Mouse (Mus musculus) neural tube, embryonic 14.5 days (tissue): Measurements from ENCODE around the gene Zdhhc13. TPM values are rescaled to one million over a fixed set of nuclear protein-coding genes. Genes with fewer than 3 reads are reported as not detected.

ENCODE experiments used
- ATAC-seq: fragments of 200-750 bp; cut with Nextera tagmentation; 2 replicates; pipeline ENCODE4 v1.8.0; 2017; ENCODE audit warnings: low read depth, mild to moderate bottlenecking, moderate TSS enrichment, moderate library complexity
- H3K27ac ChIP-seq: fragments of 300-500 bp; sonication (generic); 2 replicates; pipeline ENCODE4 v1.5.1; 2014; ENCODE audit warnings: low read depth, mild to moderate bottlenecking, control low read depth, low read length, moderate library complexity, mixed read lengths
- H3K27me3 ChIP-seq: fragments of 300-500 bp; sonication (generic); 2 replicates; pipeline ENCODE4 v1.6.1; 2014; ENCODE audit warnings: low read length; ENCODE audit not compliant: control insufficient read depth, insufficient read depth
- H3K36me3 ChIP-seq: fragments of 300-500 bp; sonication (generic); 2 replicates; pipeline ENCODE4 v1.6.1; 2014; ENCODE audit warnings: low read length, mixed read lengths; ENCODE audit not compliant: control insufficient read depth, insufficient read depth
- H3K4me1 ChIP-seq: fragments of 300-500 bp; sonication (generic); 2 replicates; pipeline ENCODE4 v1.6.1; 2014; ENCODE audit warnings: low read length; ENCODE audit not compliant: control insufficient read depth, insufficient read depth
- H3K4me2 ChIP-seq: fragments of 300-500 bp; sonication (generic); 2 replicates; pipeline ENCODE4 v1.6.1; 2014; ENCODE audit warnings: mild to moderate bottlenecking, low read depth, low read length, control low read depth
- H3K4me3 ChIP-seq: fragments of 300-500 bp; sonication (generic); 2 replicates; pipeline ENCODE4 v1.5.1; 2014; ENCODE audit warnings: low read depth, low read length, control low read depth, mixed read lengths
- H3K9ac ChIP-seq: fragments of 300-500 bp; sonication (generic); replicated peaks from 2 replicates; pipeline ENCODE4 v1.6.1; 2014; ENCODE audit warnings: low read depth, mild to moderate bottlenecking, control low read depth, low read length, mixed read lengths
- H3K9me3 ChIP-seq: fragments of 300-500 bp; sonication (generic); 2 replicates; pipeline ENCODE4 v1.6.1; 2016; ENCODE audit warnings: low read length; ENCODE audit not compliant: control insufficient read depth
- WGBS: fragments of 180-500 bp; shearing (Covaris S2); extraction: QIAGEN DNeasy Blood & Tissue Kit; methylation state at CpG from one replicate; pipeline ENCODE4 v1.1.7; 2014; 5-methylcytosine and 5-hydroxymethylcytosine counted together
- polyA plus RNA-seq: library from polyadenylated mRNA; unstranded; fragments of >200 nt; fragmentation: Nextera tagmentation; extraction: Ambion mirVana; gene quantifications from 2 replicates; pipeline ENCODE4 v1.2.1, GENCODE M21; 2014

Gene Zdhhc13
- polyA plus RNA-seq, 1 experiment from 2014 or later = 48.1 TPM

DNA sequence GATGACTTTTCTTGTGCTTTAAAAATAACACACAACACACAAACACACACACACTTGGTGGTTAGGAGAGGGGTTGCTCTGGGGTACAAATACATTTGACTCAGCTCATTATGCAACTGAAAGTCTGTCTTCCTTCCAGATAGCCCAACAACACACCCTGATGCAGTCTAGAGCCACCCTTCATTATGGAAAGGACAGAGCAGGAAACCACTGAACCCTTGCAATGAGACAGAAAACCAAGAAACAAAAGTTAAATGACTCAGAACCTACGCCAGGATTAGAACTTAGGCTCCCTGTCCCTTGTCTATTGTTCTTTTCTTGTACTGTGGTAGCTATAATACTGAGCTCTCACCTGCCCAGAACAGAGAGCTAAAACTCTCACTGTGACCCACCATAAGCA, 28.0 kb upstream of the Zdhhc13 start:
- 90% methylated on average over 1 of the region's 1 CpGs for WGBS
- no peak overlapping the region for H3K4me2 ChIP-seq
- H3K9me3 ChIP-seq = no peaks in the 10 kb centered on the region
- no peak overlapping the region for H3K27ac ChIP-seq
- no peak for ATAC-seq
- H3K4me1 ChIP-seq = no peaks in the 10 kb centered on the region
- H3K9ac ChIP-seq = no peak overlapping the region
- no peaks in the 10 kb centered on the region for H3K36me3 ChIP-seq
- no peak overlapping the region for H3K4me3 ChIP-seq
- H3K27me3 ChIP-seq = no peaks in the 10 kb centered on the region

DNA sequence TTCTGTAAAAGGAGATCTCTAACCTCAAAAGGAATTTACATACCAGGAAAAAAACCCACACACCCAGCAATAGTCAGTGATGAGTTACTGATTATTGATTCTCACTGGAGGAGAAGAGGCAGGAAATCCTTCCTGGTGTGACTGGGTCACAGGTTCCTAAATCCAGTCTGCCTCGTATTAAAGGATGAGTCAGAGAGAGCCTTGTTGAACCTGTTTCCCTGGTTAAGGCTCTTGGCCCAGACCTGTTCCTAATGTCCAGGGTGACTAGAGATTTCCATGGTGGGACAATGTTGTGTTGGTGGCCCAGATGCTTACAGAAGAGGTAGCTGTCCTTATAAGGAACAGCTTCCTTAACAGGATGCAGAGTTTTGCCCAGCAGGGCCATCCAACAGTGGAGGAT, 26.5 kb upstream of the Zdhhc13 start:
- H3K27ac ChIP-seq = no peak overlapping the region
- WGBS = 80% methylated on average over 1 of the region's 1 CpGs
- H3K4me2 ChIP-seq = no peak overlapping the region
- H3K4me1 ChIP-seq = no peaks in the 10 kb centered on the region
- no peak overlapping the region for H3K9ac ChIP-seq
- H3K36me3 ChIP-seq = no peaks in the 10 kb centered on the region
- H3K9me3 ChIP-seq = no peaks in the 10 kb centered on the region
- ATAC-seq = no peak
- no peak overlapping the region for H3K4me3 ChIP-seq
- no peaks in the 10 kb centered on the region for H3K27me3 ChIP-seq

DNA sequence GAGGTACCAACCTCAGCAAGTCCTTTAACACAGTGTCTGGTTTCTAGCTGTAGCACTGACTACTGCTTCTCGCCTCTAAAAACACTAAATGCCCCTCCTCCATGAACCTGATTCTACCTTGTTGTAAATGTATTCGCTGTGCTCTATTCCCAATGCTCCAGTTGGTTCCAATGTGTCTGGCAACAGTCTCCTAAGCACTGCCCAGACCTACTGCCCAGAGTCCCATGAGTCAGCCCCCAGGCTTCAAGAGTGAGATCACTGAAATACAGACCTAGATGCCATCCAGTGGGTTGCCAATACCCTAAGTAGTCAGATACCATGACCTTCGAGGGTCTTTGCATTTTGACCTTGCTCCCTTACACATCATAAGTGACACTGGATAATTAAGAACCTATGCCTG, 26.1 kb upstream of the Zdhhc13 start:
- H3K27ac ChIP-seq = no peak overlapping the region
- WGBS = 86% methylated on average over 3 of the region's 3 CpGs
- no peaks in the 10 kb centered on the region for H3K36me3 ChIP-seq
- no peaks in the 10 kb centered on the region for H3K4me1 ChIP-seq
- no peak overlapping the region for H3K4me3 ChIP-seq
- no peaks in the 10 kb centered on the region for H3K27me3 ChIP-seq
- no peaks in the 10 kb centered on the region for H3K9me3 ChIP-seq
- no peak overlapping the region for H3K4me2 ChIP-seq
- no peak for ATAC-seq
- H3K9ac ChIP-seq = no peak overlapping the region

- no peak overlapping the region for H3K9ac ChIP-seq
- H3K27me3 ChIP-seq = no peaks in the 10 kb centered on the region
- no peak overlapping the region for H3K4me3 ChIP-seq
- no peak overlapping the region for H3K4me2 ChIP-seq
- no peaks in the 10 kb centered on the region for H3K4me1 ChIP-seq
- H3K36me3 ChIP-seq = no peaks in the 10 kb centered on the region
- H3K9me3 ChIP-seq = no peaks in the 10 kb centered on the region
- H3K27ac ChIP-seq = no peak overlapping the region
- 82% methylated on average over 4 of the region's 4 CpGs for WGBS
- ATAC-seq = no peak
Observed at GRCm38 (mm10) chr7:48765959-48766358, 22.8 kb upstream of the Zdhhc13 start.

DNA sequence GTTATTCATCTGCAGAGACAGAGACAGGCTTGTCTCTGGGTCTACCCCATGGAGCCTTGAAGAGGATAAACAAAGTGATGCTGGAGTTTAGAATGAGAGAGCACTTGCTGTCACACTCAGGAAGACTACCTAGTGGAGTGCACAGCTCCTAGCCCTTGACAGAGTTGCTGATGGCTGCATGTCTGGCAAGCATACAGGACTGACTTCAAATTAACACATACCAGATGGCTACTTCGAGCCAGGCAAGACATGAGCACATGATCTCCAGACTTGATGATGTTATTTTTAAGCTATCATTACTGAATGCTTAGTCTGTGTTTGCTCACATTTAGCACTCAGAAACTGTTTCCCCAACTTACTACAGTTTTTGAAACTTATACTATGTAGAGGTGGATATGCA, 19.1 kb upstream of the Zdhhc13 start:
- H3K4me1 ChIP-seq = no peaks in the 10 kb centered on the region
- no peak for ATAC-seq
- no peak overlapping the region for H3K9ac ChIP-seq
- WGBS = 63% methylated on average over 1 of the region's 1 CpGs
- H3K9me3 ChIP-seq = no peaks in the 10 kb centered on the region
- no peaks in the 10 kb centered on the region for H3K27me3 ChIP-seq
- no peaks in the 10 kb centered on the region for H3K36me3 ChIP-seq
- H3K4me3 ChIP-seq = no peak overlapping the region
- H3K4me2 ChIP-seq = no peak overlapping the region
- no peak overlapping the region for H3K27ac ChIP-seq

DNA sequence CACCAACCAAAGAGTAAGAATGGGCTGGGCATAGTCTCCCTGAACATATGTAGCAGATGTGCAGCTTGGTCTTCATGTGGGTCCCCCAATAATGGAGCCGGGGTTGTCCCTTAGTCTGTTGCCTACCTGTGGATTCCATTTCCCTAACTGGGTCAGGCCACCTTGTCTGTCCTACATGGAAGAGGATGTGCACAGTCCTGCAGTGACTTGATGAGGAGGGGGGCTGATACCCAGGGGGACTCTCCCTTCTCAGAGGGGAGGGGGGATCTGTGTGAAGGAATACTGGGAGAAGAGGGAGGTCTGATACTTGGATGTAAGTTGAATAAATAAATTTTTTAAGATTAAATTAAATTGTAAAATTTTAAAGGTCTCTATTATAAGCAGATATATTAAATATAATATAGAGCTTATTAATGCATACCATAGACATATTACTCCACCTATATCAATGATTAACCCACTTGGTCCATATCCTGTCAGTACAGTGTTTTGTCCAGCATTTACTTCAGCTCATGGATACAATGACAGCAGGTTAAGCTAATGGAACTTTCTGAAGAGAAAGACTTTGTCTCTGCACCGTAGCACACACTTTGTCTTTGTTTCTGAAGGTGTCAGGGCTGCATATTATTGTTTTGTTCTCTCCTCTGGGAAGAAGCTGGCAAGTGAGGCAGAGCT, 16.6 kb upstream of the Zdhhc13 start:
- Histone ChIP-seq H3K27ac (no peak overlapping the region), H3K4me3 (no peak overlapping the region), H3K9me3 (no peaks in the 10 kb centered on the region), H3K4me2 (no peak overlapping the region), H3K36me3 (no peaks in the 10 kb centered on the region), H3K27me3 (no peaks in the 10 kb centered on the region), H3K9ac (no peak overlapping the region), H3K4me1 (no peaks in the 10 kb centered on the region)
- 82% methylated on average over 2 of the region's 2 CpGs for WGBS
- ATAC-seq = no peak

DNA sequence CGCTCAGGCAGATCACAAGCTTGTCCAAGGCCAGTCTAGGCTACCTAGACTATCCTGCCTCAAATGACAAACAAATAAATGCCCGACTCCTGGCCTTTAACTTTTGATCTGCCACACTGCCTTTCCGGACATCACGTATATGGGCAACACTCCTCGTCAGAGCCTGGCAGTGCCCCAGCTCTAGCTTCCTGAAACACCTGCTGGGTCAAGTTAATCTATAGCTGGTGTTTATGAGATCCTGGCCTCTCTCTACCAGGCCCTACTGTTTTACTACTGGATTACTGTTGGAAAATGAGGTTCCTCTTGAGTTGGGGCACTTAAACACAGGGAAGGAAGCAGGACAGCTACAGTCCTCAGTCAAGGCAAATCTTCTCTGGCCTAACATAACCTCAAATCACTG, 15.5 kb upstream of the Zdhhc13 start:
- 85% methylated on average over 5 of the region's 5 CpGs for WGBS
- no peaks in the 10 kb centered on the region for H3K9me3 ChIP-seq
- no peak overlapping the region for H3K9ac ChIP-seq
- no peaks in the 10 kb centered on the region for H3K4me1 ChIP-seq
- H3K27ac ChIP-seq = no peak overlapping the region
- H3K4me3 ChIP-seq = no peak overlapping the region
- no peak for ATAC-seq
- no peak overlapping the region for H3K4me2 ChIP-seq
- no peaks in the 10 kb centered on the region for H3K27me3 ChIP-seq
- no peaks in the 10 kb centered on the region for H3K36me3 ChIP-seq

- no peak for ATAC-seq
- Histone ChIP-seq H3K4me3 (no peak overlapping the region), H3K4me1 (no peaks in the 10 kb centered on the region), H3K9ac (no peak overlapping the region), H3K9me3 (no peaks in the 10 kb centered on the region), H3K4me2 (no peak overlapping the region), H3K36me3 (no peaks in the 10 kb centered on the region), H3K27ac (no peak overlapping the region), H3K27me3 (no peaks in the 10 kb centered on the region)
- WGBS = 93% methylated on average over 1 of the region's 1 CpGs
Observed at GRCm38 (mm10) chr7:48774633-48775032, 14.2 kb upstream of the Zdhhc13 start.

GRCm38 (mm10) chr7:48775436-48775835, 13.4 kb upstream of the Zdhhc13 start:
- Histone ChIP-seq H3K9ac (no peak overlapping the region), H3K27ac (no peak overlapping the region), H3K4me3 (no peak overlapping the region), H3K27me3 (no peaks in the 10 kb centered on the region), H3K4me1 (no peaks in the 10 kb centered on the region), H3K9me3 (no peaks in the 10 kb centered on the region), H3K4me2 (no peak overlapping the region), H3K36me3 (no peaks in the 10 kb centered on the region)
- ATAC-seq = no peak
- WGBS = 94% methylated on average over 1 of the region's 1 CpGs
